Mouse (Mus musculus) hindbrain, postnatal 0 days (tissue): Measurements from ENCODE around the gene Cobll1. TPM values are rescaled to one million over a fixed set of nuclear protein-coding genes. Genes with fewer than 3 reads are reported as not detected.

ENCODE experiments used
- ATAC-seq: fragments of 200-750 bp; cut with Nextera tagmentation; 2 replicates; pipeline ENCODE4 v1.8.0; 2017; ENCODE audit warnings: mild to moderate bottlenecking, moderate TSS enrichment, moderate library complexity
- DNase-seq: peaks from one replicate; pipeline ENCODE4 v3.0.0-alpha.2; 2015; ENCODE audit warnings: low spot score
- H3K27ac ChIP-seq: fragments of 300-500 bp; sonication (generic); 2 replicates; pipeline ENCODE4 v1.5.1; 2014; ENCODE audit warnings: mild to moderate bottlenecking
- H3K27me3 ChIP-seq: fragments of 300-500 bp; sonication (generic); 2 replicates; pipeline ENCODE4 v1.6.1; 2014; ENCODE audit warnings: low read length, mixed read lengths; ENCODE audit not compliant: insufficient read depth
- H3K36me3 ChIP-seq: fragments of 300-500 bp; sonication (generic); 2 replicates; pipeline ENCODE4 v1.6.1; 2014; ENCODE audit warnings: low read length, mixed read lengths; ENCODE audit not compliant: insufficient read depth
- H3K4me1 ChIP-seq: fragments of 300-500 bp; sonication (generic); 2 replicates; pipeline ENCODE4 v1.6.1; 2014; ENCODE audit warnings: antibody characterized with exemption, low read length, mixed read lengths; ENCODE audit not compliant: insufficient read depth
- H3K4me2 ChIP-seq: fragments of 300-500 bp; sonication (generic); 2 replicates; pipeline ENCODE4 v1.6.1; 2014; ENCODE audit warnings: low read depth, mild to moderate bottlenecking, low read length, moderate library complexity, mixed read lengths
- H3K4me3 ChIP-seq: fragments of 300-500 bp; sonication (generic); 2 replicates; pipeline ENCODE4 v1.5.1; 2014; ENCODE audit warnings: low read length
- H3K9ac ChIP-seq: fragments of 300-500 bp; sonication (generic); replicated peaks from 2 replicates; pipeline ENCODE4 v1.6.1; 2014; ENCODE audit warnings: mild to moderate bottlenecking, low read length, moderate library complexity, mixed read lengths
- H3K9me3 ChIP-seq: fragments of 300-500 bp; sonication (generic); 2 replicates; pipeline ENCODE4 v1.6.1; 2016; ENCODE audit warnings: low read length, mixed read lengths
- CTCF ChIP-seq: IDR thresholded peaks from 2 replicates; pipeline ENCODE4 v1.5.1; 2016; ENCODE audit warnings: antibody characterized with exemption, control low read depth, low read depth
- WGBS: fragments of 180-500 bp; shearing (Covaris S2); extraction: QIAGEN DNeasy Blood & Tissue Kit; methylation state at CpG from one replicate; pipeline ENCODE4 v1.1.7; 2014; 5-methylcytosine and 5-hydroxymethylcytosine counted together
- polyA plus RNA-seq: library from polyadenylated mRNA; unstranded; fragments of >200 nt; fragmentation: Nextera tagmentation; extraction: Ambion mirVana; gene quantifications from 2 replicates; pipeline ENCODE4 v1.2.1, GENCODE M21; 2015
- total RNA-seq: library from RNA; depleted of rRNA; stranded (reverse); fragments of >200 nt; gene quantifications from 2 replicates; pipeline ENCODE4 v1.2.3, GENCODE M21; 2014

Cobll1 gene
- total and polyA plus RNA-seq, 2 experiments from 2014 or later = 2.4 to 3.5 TPM

- Histone ChIP-seq H3K27me3 (no peaks in the 10 kb centered on the region), H3K4me1 (no peaks in the 10 kb centered on the region), H3K9me3 (no peaks in the 10 kb centered on the region), H3K4me2 (no peak overlapping the region), H3K36me3 (no peaks in the 10 kb centered on the region), H3K27ac (no peak overlapping the region), H3K4me3 (no peak overlapping the region), H3K9ac (no peak overlapping the region)
- DNase-seq = peak; percentile 30
- 48% methylated on average over 6 of the region's 6 CpGs for WGBS
- no peak for ATAC-seq
- no peak for TF ChIP-seq CTCF
Measured at GRCm38 (mm10) chr2:65140330-65140922, 98.8 kb downstream of the Cobll1 start.

- Histone ChIP-seq H3K36me3 (no peaks in the 10 kb centered on the region), H3K9ac (no peak overlapping the region), H3K27ac (no peak overlapping the region), H3K9me3 (no peaks in the 10 kb centered on the region), H3K4me3 (no peak overlapping the region), H3K27me3 (no peaks in the 10 kb centered on the region), H3K4me2 (no peak overlapping the region), H3K4me1 (no peaks in the 10 kb centered on the region)
- WGBS = 83% methylated on average over 4 of the region's 4 CpGs
- ATAC-seq (no peak), DNase-seq (no peak)
- no peak for TF ChIP-seq CTCF
Measured at GRCm38 (mm10) chr2:65139606-65140329, 99.4 kb downstream of the Cobll1 start.

GRCm38 (mm10) chr2:65138992-65139391, 100.2 kb downstream of the Cobll1 start:
- Histone ChIP-seq H3K4me2 (no peak overlapping the region), H3K9me3 (no peaks in the 10 kb centered on the region), H3K9ac (no peak overlapping the region), H3K27me3 (no peaks in the 10 kb centered on the region), H3K27ac (no peak overlapping the region), H3K4me1 (no peaks in the 10 kb centered on the region), H3K36me3 (no peaks in the 10 kb centered on the region), H3K4me3 (no peak overlapping the region)
- no peak for TF ChIP-seq CTCF
- ATAC-seq (no peak), DNase-seq (no peak)
- 80% methylated on average over 5 of the region's 5 CpGs for WGBS

GRCm38 (mm10) chr2:65126141-65126783, 112.9 kb downstream of the Cobll1 start:
- peak; percentile 4 for DNase-seq
- H3K27me3 ChIP-seq = no peaks in the 10 kb centered on the region
- H3K9me3 ChIP-seq = no peaks in the 10 kb centered on the region
- H3K4me3 ChIP-seq = no peak overlapping the region
- no peaks in the 10 kb centered on the region for H3K4me1 ChIP-seq
- no peak for TF ChIP-seq CTCF
- no peak for ATAC-seq
- H3K9ac ChIP-seq = no peak overlapping the region
- WGBS = 30% methylated on average over 12 of the region's 12 CpGs
- H3K4me2 ChIP-seq = no peak overlapping the region
- no peak overlapping the region for H3K27ac ChIP-seq
- H3K36me3 ChIP-seq = no peaks in the 10 kb centered on the region

- TF ChIP-seq CTCF = no peak
- Histone ChIP-seq H3K4me2 (no peak overlapping the region), H3K9ac (no peak overlapping the region), H3K27me3 (no peaks in the 10 kb centered on the region), H3K36me3 (no peaks in the 10 kb centered on the region), H3K9me3 (no peaks in the 10 kb centered on the region), H3K4me3 (no peak overlapping the region), H3K4me1 (no peaks in the 10 kb centered on the region), H3K27ac (no peak overlapping the region)
- WGBS = 79% methylated on average over 3 of the region's 3 CpGs
- ATAC-seq (no peak), DNase-seq (no peak)
Measured at GRCm38 (mm10) chr2:65123702-65124101, 115.5 kb downstream of the Cobll1 start.

- TF ChIP-seq CTCF = peak; percentile 73
- Histone ChIP-seq H3K27ac (no peak overlapping the region), H3K4me1 (no peaks in the 10 kb centered on the region), H3K36me3 (no peaks in the 10 kb centered on the region), H3K4me2 (no peak overlapping the region), H3K4me3 (no peak overlapping the region), H3K9ac (no peak overlapping the region), H3K27me3 (no peaks in the 10 kb centered on the region), H3K9me3 (no peaks in the 10 kb centered on the region)
- ATAC-seq = no peak
- peak; percentile 76 for DNase-seq
- WGBS = 10% methylated on average over 1 of the region's 1 CpGs
Measured at GRCm38 (mm10) chr2:65121435-65121834, 117.8 kb downstream of the Cobll1 start.

- 70% methylated on average over 3 of the region's 3 CpGs for WGBS
- Histone ChIP-seq H3K4me2 (no peak overlapping the region), H3K9ac (no peak overlapping the region), H3K9me3 (no peaks in the 10 kb centered on the region), H3K27ac (no peak overlapping the region), H3K27me3 (no peaks in the 10 kb centered on the region), H3K4me3 (no peak overlapping the region), H3K36me3 (no peaks in the 10 kb centered on the region), H3K4me1 (no peaks in the 10 kb centered on the region)
- TF ChIP-seq CTCF = no peak
- DNase-seq (no peak), ATAC-seq (no peak)
Measured at GRCm38 (mm10) chr2:65121012-65121411, 118.2 kb downstream of the Cobll1 start.
